Mouse (Mus musculus) A20 (cell line): ENCODE measurements at regions not wholly inside any gene's neighbourhood (a gene's known extent, or its start where the extent isn't known, plus 50 kb on each side); places are given as distances from the start of the nearest gene placed in this dataset.

Source experiments
- DNase-seq: peaks from one replicate; pipeline ENCODE4 v3.0.0-alpha.2; 2011; ENCODE audit warnings: low read depth, low spot score

DNA sequence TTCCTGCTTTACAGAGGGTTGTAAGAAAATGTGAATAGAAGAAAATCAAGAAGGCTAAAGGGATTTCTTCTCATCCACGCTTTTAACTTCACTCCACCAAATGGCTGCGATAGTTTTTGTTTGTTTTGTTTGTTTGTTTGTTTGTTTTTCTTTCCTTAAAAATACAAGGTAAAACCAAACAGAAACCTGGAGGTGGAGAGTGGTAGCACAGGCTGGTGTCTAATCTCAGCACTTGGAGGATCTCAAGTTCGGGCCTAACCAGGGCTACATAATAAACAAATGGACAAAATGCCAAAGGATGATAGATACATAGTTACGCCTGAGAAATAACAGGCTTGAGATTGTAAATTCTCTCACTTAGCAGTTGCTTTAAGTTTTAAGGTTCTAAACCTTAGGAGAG, 50.8 kb upstream of the Mboat1 start:
- no peak for DNase-seq

- peak; percentile 92 for DNase-seq
Observed at GRCm38 (mm10) chr13:30085005-30085404, 51.3 kb upstream of the Mboat1 start.

- DNase-seq = no peak
Observed at GRCm38 (mm10) chr13:30084386-30084785, 51.9 kb upstream of the Mboat1 start.

- DNase-seq = no peak
Observed at GRCm38 (mm10) chr13:30083949-30084348, 52.3 kb upstream of the Mboat1 start.

DNA sequence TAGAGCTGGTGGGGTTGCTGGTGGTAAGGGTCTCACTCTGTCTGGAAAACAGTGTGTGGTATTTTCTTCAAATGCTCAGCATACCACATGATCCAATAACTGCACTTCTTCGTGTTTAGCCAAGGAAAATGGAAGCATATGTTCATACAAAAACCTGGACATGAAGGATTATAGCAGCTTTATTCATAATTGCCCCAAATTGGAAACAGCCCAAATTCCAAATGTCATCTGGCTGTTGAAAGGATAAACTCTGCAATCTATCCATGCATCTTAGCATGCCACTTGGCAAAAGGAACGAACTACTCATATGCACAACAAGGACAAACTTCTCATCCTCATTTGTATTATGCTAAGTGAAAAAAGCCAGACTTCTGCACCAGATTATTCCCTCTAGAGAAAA, 53.5 kb upstream of the Mboat1 start:
- no peak for DNase-seq

DNA sequence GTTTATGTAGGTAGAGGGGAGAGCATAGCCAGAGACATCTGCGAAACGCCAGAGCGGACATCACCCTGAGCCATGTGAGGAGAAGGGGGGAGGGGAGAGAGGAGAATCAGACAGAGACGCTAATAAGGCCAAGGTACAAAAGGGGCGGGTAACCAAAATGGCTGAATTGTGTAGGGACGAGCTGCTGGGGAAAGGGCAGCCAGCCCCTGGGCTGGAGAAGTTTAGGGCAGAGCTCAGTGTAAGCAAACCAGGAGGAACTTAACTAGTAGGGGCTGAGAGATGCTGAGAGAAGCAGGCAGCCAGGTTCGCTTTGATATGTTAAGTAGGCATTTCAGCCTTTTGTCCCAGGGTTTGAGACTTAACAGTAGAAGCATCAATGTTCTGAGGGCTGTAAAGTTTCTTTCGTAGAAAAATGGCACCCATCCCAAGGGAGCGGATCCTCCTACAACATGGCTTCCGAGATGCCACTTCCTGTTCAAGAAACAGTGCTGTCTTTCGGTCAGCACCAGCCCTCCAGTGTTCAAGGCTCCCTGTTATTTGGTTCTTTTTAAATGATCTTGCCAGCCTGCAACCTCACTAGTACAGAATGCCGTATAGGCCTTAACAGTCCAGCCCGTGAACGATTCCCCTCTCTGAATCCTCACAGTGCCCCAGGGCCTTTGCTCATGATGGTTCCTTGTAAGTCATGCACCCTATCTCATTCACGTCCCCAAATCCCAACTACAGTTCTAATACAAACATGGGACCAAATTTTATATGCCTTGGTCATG, 55.4 kb upstream of the Mboat1 start:
- no peak for DNase-seq

DNA sequence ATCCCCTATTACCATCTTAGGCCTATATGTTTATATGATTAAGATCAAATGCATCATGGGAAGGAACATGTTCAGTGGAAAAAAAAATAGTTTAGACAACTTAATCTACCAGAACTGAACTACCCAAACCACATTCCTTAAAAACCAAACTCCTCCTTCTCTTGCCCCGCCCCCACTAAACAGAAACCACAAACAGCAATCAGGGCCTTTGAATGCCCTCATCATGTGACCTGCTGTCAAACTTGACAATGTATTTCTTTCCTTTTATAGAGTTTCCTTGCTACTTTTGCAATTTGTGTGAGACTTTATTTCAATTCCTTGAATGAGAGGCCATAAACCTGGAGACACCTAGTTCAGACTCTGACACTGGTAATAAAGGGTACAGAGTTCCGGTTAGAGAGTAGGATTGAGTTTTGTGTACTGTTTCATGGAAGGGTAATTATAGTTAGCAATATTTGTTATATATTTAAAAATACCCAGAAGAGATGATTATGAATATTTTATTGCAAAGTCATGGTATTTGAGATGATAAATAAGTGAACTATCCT, 61.7 kb upstream of the Mboat1 start:
- DNase-seq = no peak

DNA sequence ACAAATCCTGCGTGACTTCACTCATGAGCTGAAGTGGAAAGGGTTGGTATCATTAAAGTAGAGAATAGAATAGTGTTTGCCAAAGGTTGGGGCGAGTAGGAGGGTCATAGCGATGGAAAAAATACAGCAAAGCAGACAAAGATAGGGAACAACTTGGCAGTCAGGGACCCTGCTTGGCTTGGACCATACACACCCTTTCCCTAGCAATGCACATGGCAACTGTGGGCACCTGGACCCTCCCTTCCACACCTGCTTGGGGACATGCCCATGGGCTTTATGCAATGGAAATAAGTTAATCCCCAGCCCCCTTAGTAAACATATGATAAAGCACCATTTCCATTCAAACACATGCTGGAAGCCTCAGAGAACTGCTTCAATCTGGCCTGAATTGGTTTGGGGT, 62.2 kb upstream of the Mboat1 start:
- no peak for DNase-seq

DNA sequence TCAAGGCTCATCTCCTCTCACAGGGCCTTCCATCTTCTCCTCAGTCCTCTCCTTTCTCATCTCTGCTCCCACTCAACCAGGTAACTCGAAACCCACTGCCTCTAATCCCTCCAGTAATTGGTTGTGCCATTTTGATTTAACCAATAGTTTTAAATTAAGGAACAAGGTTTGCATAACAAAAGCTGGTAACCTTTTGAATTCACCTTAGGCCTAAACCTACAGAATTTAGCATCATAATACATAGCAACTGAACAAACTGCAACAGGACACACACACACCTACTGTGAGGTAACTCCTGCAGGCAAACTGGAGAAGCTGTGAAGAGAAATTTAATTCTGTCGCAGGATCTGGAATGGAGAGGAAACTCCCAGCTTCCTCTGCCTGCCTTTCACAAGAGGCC, 66.9 kb upstream of the Mboat1 start:
- no peak for DNase-seq

DNA sequence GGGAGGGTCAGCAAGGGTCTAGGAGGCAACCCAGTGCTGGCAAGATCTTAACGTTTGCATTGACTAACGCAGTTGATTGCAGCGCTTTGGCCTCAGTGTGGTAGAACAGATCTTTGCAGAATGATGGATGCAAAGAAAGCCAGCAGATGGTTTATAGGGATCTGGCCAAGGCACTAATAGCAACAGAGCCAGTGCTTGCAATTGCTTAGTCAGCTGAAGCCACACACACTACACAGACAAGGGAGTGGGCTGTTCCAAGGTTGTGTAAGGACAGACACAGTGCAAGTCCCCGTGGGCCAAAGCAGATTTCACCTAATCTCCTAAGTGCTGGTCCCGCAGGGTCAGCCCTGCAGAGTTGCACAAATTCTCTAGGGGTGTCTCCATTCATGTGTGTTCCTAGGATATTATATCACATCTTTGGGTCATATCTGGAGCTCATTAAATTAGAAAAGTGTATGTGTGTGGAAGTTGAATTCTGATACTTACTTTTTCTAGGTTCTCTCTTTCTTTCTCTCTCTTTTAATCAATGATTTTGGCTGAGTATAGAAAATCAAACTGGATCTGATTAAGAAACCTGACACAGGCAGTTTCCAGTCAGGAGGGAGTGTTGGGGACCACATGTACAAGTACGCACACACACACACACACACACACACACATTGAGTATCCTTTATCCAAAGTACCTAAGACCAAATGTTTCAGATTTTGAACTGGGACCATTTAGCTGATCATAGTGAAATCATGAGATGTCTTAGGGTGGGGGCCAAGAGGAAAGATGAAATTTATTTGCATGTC, 68.5 kb upstream of the Mboat1 start:
- DNase-seq = no peak

DNA sequence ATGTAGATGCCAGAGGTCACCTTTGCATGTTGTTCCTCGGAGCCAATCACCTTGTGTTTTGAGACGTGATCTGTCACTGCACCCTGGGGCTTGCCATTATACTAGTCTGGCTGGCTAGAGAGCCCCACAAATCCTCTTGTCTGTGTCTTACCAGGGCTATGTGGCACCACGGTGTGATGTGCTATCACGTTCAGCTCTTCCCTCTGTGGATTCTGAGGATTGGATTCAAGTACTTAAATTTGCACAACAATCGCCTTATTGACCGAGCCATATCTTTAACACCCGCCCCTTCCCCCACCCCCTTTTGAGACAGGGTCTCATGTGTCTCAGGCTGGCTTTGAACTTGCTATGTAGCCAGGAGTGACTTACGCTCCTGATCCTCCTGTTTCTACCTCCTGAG, 70.8 kb upstream of the Mboat1 start:
- no peak for DNase-seq

DNA sequence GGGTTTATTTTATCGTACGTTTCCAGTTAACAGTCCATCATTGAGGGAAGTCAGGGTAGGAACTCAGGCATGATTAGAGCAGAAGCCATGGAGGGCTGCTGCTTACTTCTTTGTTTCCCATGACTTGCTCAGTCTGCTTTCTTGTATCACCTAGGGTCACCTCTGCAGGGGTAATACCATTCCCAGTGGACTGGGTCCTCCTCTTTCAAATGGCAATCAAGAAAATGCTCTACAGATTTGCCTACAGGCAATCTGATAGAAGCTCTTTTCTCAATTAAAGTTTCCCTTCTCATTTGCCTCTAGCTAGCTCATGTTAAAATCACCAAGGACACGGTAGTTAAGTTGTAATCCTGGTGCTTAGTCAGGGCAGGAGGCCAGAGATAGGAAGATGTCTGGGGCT, 72.5 kb upstream of the Mboat1 start:
- DNase-seq = no peak

- DNase-seq = no peak
Observed at GRCm38 (mm10) chr13:30062285-30062684, 74.0 kb upstream of the Mboat1 start.

- no peak for DNase-seq
Observed at GRCm38 (mm10) chr13:30055141-30055645, 69.3 kb upstream of the E2f3 start.

- no peak for DNase-seq
Observed at GRCm38 (mm10) chr13:30051891-30052550, 66.2 kb upstream of the E2f3 start.

DNA sequence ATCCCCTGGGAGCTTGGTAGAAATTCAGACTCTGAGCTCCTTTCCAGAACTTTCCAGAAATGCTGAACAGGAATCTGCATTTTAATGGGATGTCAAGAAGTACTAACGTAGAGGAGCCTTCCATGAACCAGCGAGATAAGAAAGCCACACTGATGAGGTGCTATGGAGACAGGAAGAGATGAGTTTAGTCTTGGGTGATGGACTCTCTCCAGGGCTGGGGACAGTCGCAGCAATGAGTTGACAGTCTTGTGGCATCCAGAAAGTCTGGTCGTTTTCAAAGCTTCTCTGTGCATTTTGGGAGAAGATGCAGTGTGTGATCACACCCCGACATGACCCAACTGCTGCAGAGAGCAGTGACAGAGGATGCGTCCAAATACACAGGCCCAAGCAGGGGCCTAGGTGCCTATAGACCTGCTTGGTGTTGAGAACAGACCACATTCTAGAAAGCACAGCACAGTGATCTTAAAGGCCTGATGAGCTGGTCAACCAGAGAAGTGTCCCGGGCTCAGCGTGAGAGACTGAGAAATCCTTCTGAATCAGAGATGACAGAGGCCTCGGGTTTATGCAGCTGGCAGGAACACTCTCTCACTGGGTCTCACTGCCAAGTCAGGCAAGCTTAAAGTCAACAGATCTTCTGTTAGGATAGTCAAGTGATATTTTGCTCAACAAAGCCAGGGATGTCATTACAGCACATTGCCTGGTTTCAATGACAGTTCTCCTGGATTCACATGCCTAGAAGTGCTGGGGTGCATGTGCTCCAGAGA, 65.1 kb upstream of the E2f3 start:
- DNase-seq = no peak

DNA sequence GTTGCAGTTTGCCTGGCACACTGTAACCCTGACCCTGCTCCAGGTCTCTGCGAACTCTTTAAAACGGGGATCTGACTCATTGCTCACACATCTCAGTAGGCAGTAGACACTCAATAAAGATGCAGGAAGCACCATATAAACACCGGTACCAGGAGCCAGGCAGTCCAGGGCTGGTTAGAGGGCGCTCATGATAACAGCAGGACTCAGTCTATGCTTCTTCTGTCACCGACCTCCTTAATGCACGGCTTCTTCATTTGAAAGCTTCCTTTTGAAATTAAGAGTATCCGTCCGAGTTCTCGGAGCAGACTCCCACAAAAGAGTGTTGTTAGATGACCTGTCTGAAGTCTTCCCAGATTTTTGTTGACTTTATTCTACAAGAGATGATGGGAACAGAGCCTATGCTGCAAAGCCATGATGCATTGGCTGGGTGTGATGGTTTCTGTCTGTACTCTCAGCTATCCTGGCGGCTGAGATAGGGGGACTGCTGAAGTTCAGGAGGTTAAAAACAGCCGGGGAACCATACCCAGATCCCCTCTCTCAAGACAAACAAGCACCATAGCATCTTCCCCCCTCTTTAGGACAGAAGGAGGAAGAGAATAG, 62.5 kb upstream of the E2f3 start:
- no peak for DNase-seq

DNA sequence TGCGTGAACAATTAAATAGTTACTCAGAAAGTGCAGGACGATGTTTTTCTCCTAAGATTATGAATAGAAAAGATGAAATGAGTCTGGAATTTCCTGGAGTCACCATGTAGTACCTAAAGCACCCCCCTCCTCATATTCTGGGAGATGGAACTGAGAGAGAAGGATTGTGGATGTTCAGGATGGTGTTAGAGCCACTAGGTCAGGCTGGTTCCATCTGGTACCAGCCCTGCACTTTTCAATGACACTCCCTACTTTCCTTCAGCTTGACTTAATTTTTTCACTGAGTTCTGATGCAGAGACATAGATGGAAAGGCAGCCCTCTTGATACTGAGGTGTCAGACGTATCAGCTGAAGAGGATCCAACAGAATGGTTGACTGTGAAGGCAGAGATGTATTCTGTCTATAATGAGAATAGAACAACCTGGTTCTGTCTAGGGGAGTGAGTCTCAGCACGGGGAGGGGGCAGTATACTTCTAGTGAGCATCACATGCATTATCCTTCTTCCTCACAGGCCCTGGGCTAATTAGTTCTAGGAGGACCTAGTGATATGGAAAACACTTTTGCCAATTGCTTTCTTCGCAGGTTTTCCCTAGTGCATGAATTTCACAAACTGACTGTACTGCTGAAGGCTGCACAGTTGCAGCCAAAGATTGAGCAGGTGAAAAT, 60.8 kb upstream of the E2f3 start:
- no peak for DNase-seq

DNA sequence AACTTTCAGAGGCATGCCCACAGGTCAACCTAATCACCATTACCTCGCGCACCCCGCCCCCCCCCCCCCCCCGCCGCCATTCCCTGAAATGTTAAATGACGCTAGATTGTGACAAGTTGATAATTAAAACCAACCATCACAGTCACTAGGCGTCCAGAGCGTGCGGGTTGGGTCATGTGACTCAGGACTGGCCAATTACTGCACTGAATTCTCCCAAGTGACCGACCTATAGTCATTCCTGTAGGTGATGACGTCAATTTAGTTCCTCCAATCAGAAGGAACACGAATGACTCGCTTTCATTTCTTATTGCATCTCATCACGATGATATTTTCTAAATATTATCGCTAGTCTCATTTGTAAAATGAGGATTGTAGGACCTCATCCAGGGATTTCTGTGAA, 60.2 kb upstream of the E2f3 start:
- no peak for DNase-seq

GRCm38 (mm10) chr13:30045225-30045624, 59.4 kb upstream of the E2f3 start:
- DNase-seq = no peak
